Mouse (Mus musculus) liver, embryonic 14.5 days (tissue): ENCODE measurements around the gene Papln. TPM values are rescaled to one million over a fixed set of nuclear protein-coding genes. Genes with fewer than 3 reads are reported as not detected.
A peak's percentile ranks its signal among the peaks of the same experiment; 100 is the strongest.

Experiments used
- ATAC-seq: fragments of 200-750 bp; cut with Nextera tagmentation; 2 replicates; pipeline ENCODE4 v1.8.0; 2017; ENCODE audit warnings: moderate number of reproducible peaks, mild to moderate bottlenecking, moderate library complexity; ENCODE audit not compliant: insufficient read depth
- DNase-seq, 3 experiments: peaks; one replicate each; pipeline ENCODE4 v3.0.0-alpha.2; 2012 to 2013; ENCODE audit warnings: low read depth in 3 of 3, low spot score in 3 of 3
- H3K27ac ChIP-seq: fragments of 300-500 bp; sonication (generic); 2 replicates; pipeline ENCODE4 v1.5.1; 2014; ENCODE audit warnings: moderate library complexity, mild to moderate bottlenecking, control low read depth, inconsistent platforms
- H3K27me3 ChIP-seq: fragments of 300-500 bp; sonication (generic); 2 replicates; pipeline ENCODE4 v1.6.1; 2014; ENCODE audit warnings: mild to moderate bottlenecking, low read length, moderate library complexity; ENCODE audit not compliant: control insufficient read depth, insufficient read depth
- H3K36me3 ChIP-seq: fragments of 300-500 bp; sonication (generic); replicated peaks from 2 replicates; pipeline ENCODE4 v1.6.1; 2014; ENCODE audit warnings: low read depth; ENCODE audit not compliant: control insufficient read depth, insufficient read depth
- H3K4me1 ChIP-seq, 2 experiments: fragments of 200-500 bp in 1 of 2; fragments of 300-500 bp in 1 of 2; sonication (generic) in 1 of 2; replicated peaks; 2 replicates each; pipeline ENCODE4 v1.6.1; 2012 to 2014; ENCODE audit warnings: antibody characterized with exemption in 1 of 2, inconsistent platforms in 1 of 2, low read length in 1 of 2; ENCODE audit not compliant: control insufficient read depth in 2 of 2, insufficient read depth in 2 of 2
- H3K4me2 ChIP-seq: fragments of 300-500 bp; sonication (generic); 2 replicates; pipeline ENCODE4 v1.6.1; 2014; ENCODE audit warnings: low read depth, mild to moderate bottlenecking, control low read depth, moderate library complexity
- H3K4me3 ChIP-seq, 2 experiments: fragments of 200-500 bp in 1 of 2; fragments of 300-500 bp in 1 of 2; sonication (generic) in 1 of 2; 2 replicates each; pipeline ENCODE4 v1.5.1; 2012 to 2014; ENCODE audit warnings: low read depth in 2 of 2, low read length in 2 of 2, mild to moderate bottlenecking in 2 of 2, control low read depth in 1 of 2, inconsistent platforms in 1 of 2, moderate library complexity in 1 of 2; ENCODE audit not compliant: insufficient read depth in 1 of 2
- H3K9ac ChIP-seq: fragments of 300-500 bp; sonication (generic); replicated peaks from 2 replicates; pipeline ENCODE4 v1.6.1; 2014; ENCODE audit warnings: mild to moderate bottlenecking, control low read depth, moderate library complexity
- H3K9me3 ChIP-seq: fragments of 300-500 bp; sonication (generic); 2 replicates; pipeline ENCODE4 v1.6.1; 2016; ENCODE audit warnings: low read length, mixed read lengths; ENCODE audit not compliant: control insufficient read depth
- CTCF ChIP-seq: IDR thresholded peaks from 2 replicates; pipeline ENCODE4 v1.5.1; 2016; ENCODE audit warnings: antibody characterized with exemption, low read depth, control low read depth
- EP300 ChIP-seq: IDR thresholded peaks from 2 replicates; pipeline ENCODE4 v1.6.1; 2016; ENCODE audit warnings: antibody characterized with exemption, low read depth
- WGBS: fragments of 180-500 bp; shearing (Covaris S2); extraction: QIAGEN DNeasy Blood & Tissue Kit; methylation state at CpG from one replicate; pipeline ENCODE4 v1.1.7; 2014; ENCODE audit not compliant: insufficient replicate concordance; 5-methylcytosine and 5-hydroxymethylcytosine counted together
- polyA plus RNA-seq, 2 experiments: library from polyadenylated mRNA; depleted of rRNA in 1 of 2; stranded (reverse) in 1 of 2; unstranded in 1 of 2; fragments of >200 nt; fragmentation: Nextera tagmentation in 1 of 2; extraction: Ambion mirVana in 1 of 2; gene quantifications; 2 replicates each; pipeline versions ENCODE4 v1.2.1 to v1.2.3; 2012 to 2014

Gene Papln
- polyA plus RNA-seq, 2 experiments, result 0.27 to 1.2 TPM

GRCm38 (mm10) chr12:83752495-83752894 is 10.9 kb upstream of the Papln start:
- WGBS, result 21% methylated on average over 2 of the region's 2 CpGs
- TF ChIP-seq CTCF (no peak), EP300 (no peak)
- Histone ChIP-seq H3K9me3 (no peaks in the 10 kb centered on the region), H3K9ac (no peak overlapping the region), H3K27me3 (no peaks in the 10 kb centered on the region), H3K4me3 (no peak overlapping the region), H3K4me1 (peaks cover 0 to 3% of the 10 kb centered on the region in 2 experiments; a peak in 1 of 4 replicates), H3K27ac (no peak overlapping the region), H3K36me3 (no peaks in the 10 kb centered on the region), H3K4me2 (no peak overlapping the region)
- DNase-seq (no peak), ATAC-seq (no peak)

GRCm38 (mm10) chr12:83758735-83759134 is 4.7 kb upstream of the Papln start:
- Histone ChIP-seq H3K9ac (no peak overlapping the region), H3K27ac (no peak overlapping the region), H3K36me3 (no peaks in the 10 kb centered on the region), H3K4me2 (no peak overlapping the region), H3K9me3 (no peaks in the 10 kb centered on the region), H3K4me3 (no peak overlapping the region), H3K27me3 (peaks cover 10% of the 10 kb centered on the region), H3K4me1 (peaks cover 0 to 5% of the 10 kb centered on the region in 2 experiments; a peak in 2 of 4 replicates)
- no peak for ATAC-seq
- no peak for DNase-seq
- 63% methylated on average over 10 of the region's 10 CpGs for WGBS
- TF ChIP-seq EP300, result no peak
- no peak for TF ChIP-seq CTCF

GRCm38 (mm10) chr12:83760201-83760600 is 3.2 kb upstream of the Papln start:
- H3K4me3 ChIP-seq, result no peak overlapping the region
- no peaks in the 10 kb centered on the region for H3K36me3 ChIP-seq
- no peak overlapping the region for H3K27ac ChIP-seq
- ATAC-seq (no peak), DNase-seq (no peak)
- H3K9me3 ChIP-seq, result no peaks in the 10 kb centered on the region
- no peak overlapping the region for H3K9ac ChIP-seq
- peaks cover 14% of the 10 kb centered on the region for H3K27me3 ChIP-seq
- no peak overlapping the region for H3K4me2 ChIP-seq
- 57% methylated on average over 2 of the region's 2 CpGs for WGBS
- TF ChIP-seq EP300 (no peak), CTCF (no peak)
- H3K4me1 ChIP-seq, result peaks cover 0 to 6% of the 10 kb centered on the region in 2 experiments; a peak in 2 of 4 replicates

- no peaks in the 10 kb centered on the region for H3K9me3 ChIP-seq
- no peak overlapping the region for H3K9ac ChIP-seq
- H3K36me3 ChIP-seq, result no peaks in the 10 kb centered on the region
- no peak overlapping the region for H3K27ac ChIP-seq
- DNase-seq (no peak), ATAC-seq (no peak)
- no peak for TF ChIP-seq EP300
- no peak for TF ChIP-seq CTCF
- WGBS, result 14% methylated on average over 4 of the region's 4 CpGs
- H3K4me2 ChIP-seq, result no peak overlapping the region
- H3K4me1 ChIP-seq, result peaks cover 0 to 6% of the 10 kb centered on the region in 2 experiments; a peak in 2 of 4 replicates
- peaks cover 14% of the 10 kb centered on the region for H3K27me3 ChIP-seq
- no peak overlapping the region for H3K4me3 ChIP-seq
Measured at GRCm38 (mm10) chr12:83762706-83763105, 728 bp upstream of the Papln start.

- ATAC-seq, result no peak
- Histone ChIP-seq H3K4me1 (peaks cover 0 to 6% of the 10 kb centered on the region in 2 experiments; a peak in 2 of 4 replicates), H3K27me3 (peaks cover 14% of the 10 kb centered on the region), H3K4me2 (peak overlapping the region; percentile 53), H3K36me3 (no peaks in the 10 kb centered on the region), H3K27ac (no peak overlapping the region), H3K9ac (no peak overlapping the region), H3K4me3 (peak overlapping the region; percentile 11 to 34; a peak in 3 of 4 replicates), H3K9me3 (no peaks in the 10 kb centered on the region)
- 14% methylated on average over 14 of the region's 14 CpGs for WGBS
- DNase-seq, result no peak
- TF ChIP-seq CTCF, result no peak
- no peak for TF ChIP-seq EP300
Measured at GRCm38 (mm10) chr12:83764044-83764365, 571 bp downstream of the Papln start.
